Mouse (Mus musculus) ES-Bruce4 (cell line): Measurements from ENCODE around the gene Rpap1.

Source experiments
- CTCF ChIP-seq: IDR thresholded peaks from one replicate; pipeline ENCODE4 v1.8.1; 2011; ENCODE audit warnings: low read depth, low read length
- EP300 ChIP-seq: IDR thresholded peaks from 2 replicates; pipeline ENCODE4 v1.6.1; 2011; ENCODE audit warnings: low read depth, low read length; ENCODE audit not compliant: insufficient read depth
- POLR2A ChIP-seq: IDR thresholded peaks from one replicate; pipeline ENCODE4 v1.8.1; 2011; ENCODE audit warnings: low read length; ENCODE audit not compliant: insufficient read depth

DNA sequence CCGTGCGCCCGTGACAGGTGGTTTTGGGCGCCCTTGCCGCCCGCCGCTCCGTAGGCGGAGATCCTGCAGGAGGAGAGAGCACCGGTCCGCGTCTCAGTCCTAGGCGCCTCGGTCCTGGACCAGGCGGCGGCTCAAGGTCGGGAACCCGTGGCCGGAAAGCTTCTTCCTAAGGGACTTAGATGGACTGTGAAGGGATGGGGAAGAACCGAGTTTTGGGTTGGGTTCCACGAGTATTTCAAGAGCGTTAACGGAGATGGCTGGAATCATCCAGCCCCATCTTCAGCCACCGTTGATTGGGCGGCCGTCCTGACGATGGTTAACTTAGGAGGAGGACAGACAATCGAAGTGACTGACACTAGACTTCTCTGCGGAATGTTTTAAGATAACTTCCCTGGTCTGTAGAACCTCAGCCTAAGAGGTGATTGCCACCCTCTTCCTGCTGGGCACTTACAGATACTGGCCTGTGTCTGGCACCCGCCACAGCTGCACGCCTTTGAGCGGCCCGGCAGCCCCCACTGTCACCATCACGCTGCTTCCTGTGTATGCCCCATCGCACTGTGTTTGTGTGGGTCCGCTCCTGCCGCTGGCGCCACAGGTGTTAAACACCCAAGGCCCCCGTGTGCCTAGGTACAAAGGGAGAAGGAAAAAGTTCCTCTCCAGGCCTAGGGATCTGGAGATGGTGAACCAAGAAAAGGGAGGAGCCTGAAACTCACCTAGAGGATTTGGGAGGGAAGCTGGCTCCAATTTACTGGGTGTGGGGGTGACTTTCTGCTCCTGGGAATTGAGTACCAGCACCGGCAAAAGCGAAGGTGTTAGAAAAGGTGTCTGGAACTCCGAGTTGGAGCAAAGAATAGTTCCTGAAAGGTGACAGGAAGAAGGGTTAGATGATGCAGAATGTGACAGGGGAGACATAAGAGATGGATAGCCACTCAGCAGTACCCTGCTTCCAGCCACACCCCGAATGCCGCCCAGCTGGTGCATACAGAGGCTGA is 28.2 kb downstream of the Rpap1 start:
- TF ChIP-seq POLR2A (no peak), CTCF (no peak), EP300 (no peak)
